Mouse (Mus musculus) granulocyte monocyte progenitor cell, adult 5-6 weeks (primary cell): ENCODE data around the gene Prx. TPM values are rescaled to one million over a fixed set of nuclear protein-coding genes. Genes with fewer than 3 reads are reported as not detected.
A peak's percentile ranks its signal among the peaks of the same experiment; 100 is the strongest.

ENCODE experiments used
- ATAC-seq: replicated peaks from 2 replicates; pipeline ENCODE4 v1.8.0; 2016; ENCODE audit warnings: mild to moderate bottlenecking, moderate TSS enrichment, inconsistent platforms; ENCODE audit not compliant: poor library complexity, severe bottlenecking
- total RNA-seq, 2 experiments: library from RNA; stranded (forward) in 1 of 2; stranded (reverse) in 1 of 2; fragments of 200-712, 200-1000 nt in 1 of 2; fragments of >200 nt in 1 of 2; fragmentation: Nextera tagmentation in 1 of 2; gene quantifications; 2 replicates each; pipeline ENCODE4 v1.2.3; 2014 to 2017

Gene Prx
- total RNA-seq, 2 experiments from 2014 or later, result 0.13 to 0.62 TPM

DNA sequence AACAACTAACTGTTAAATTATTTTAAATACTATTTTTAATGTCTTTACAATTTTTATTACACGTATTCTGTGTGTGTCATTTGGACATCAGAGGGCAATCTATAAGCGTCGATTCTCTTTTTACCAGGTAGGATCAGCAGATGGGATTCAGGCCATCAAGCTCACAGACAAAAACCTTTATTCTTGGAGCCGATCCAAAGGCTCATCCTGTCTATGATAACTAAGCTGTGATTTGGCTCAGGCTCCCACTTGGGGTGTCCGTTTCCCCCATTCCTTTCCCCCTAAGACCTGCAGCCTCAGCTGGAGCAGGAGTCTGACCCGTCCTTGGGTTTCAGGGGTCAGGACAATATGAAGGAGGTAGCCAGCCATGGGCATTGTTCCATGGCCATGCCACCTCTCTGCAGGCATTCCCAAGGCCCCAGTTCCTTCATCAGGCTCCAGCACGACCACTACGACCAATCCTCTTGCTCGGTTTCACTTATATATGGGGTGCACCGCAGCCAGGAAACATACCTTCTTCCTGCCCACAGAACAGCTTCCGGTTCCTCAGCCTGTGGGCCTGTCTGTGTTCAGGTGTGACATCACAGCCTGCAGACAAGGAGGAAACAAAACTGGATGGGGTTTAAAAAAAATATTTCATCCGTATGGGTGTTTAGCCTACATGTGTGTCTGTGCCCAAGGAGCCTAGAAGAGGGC is 45.7 kb downstream of the Prx start:
- peak; percentile 79 for ATAC-seq

GRCm38 (mm10) chr7:27549597-27549996 is 50.5 kb downstream of the Prx start:
- ATAC-seq, result no peak

DNA sequence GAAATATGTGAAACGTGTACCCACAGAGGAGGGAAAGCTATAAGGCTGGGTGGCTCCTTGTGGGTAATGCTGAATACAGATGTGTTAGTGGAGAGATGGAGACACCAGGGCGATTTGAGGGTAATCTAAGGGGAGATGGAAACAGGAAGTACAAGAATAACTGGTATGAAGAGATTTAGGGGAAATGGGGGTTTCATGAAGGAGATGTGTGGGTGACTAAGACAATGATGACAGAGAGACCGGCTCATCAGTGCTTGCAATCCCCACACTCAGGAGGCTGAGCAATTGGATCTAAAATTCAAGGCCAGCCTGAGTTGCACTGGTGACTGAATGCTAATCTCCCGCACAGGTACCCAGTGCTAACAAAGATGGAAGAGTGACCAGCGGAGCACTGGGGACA is 52.9 kb downstream of the Prx start:
- ATAC-seq, result peak; percentile 66

- peak; percentile 97 for ATAC-seq
Observed at GRCm38 (mm10) chr7:27552931-27553513, 53.9 kb downstream of the Prx start, which contains the start of the genes Pld3 and 2310022A10Rik. Gene Pld3 (minus strand): TSS chr7:27553218. Gene 2310022A10Rik (plus strand): TSS chr7:27553233.

DNA sequence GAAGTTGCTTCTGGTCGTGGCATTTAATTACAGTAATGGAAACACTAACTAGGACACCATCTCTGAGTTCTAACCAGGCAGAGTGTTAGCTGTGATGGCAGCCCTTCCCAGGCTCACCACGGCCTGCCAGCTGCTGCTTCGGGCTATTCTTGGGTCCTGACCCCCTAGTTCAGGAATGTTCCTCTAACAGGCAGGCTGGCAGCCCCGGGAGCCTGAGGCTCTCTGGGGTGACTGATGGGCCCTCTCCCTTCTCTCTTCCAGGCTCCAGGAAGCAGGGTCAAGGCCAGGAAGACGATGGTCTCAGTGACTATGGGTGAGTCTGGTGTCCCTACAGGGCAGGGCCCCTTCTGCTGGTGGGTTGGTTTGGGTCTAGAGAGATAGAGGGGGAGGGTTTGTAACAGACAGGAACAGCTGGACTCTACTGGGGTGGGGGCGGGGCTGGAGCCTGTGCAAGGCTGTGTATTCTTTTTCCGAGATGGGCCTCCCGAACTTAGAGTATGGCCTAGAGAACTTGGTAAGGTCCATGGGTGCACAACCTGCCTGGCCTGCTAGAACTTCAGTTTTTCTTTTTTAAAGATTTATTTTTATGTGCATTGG is 61.3 kb downstream of the Prx start:
- ATAC-seq, result no peak

DNA sequence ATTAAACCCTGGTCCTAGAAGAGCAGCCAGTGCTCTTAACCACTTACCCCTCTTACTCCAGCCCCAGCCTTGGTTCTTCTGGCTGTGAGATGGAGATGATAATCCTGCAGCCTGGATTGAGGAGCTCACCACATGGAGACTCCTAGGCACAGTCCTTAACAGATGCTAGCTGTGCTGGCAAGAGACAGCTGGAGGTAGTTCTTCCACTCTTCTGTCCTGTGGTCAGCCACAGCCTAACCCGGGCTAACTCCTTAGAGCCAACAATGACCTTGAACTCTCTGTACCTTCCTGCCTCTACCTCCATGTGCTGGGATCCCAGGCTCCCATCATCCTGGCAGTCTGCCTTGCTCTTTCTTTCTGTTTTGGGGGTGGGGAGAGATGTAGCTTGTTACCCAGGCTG is 61.9 kb downstream of the Prx start:
- no peak for ATAC-seq

Other genes with a start within 250 kb of the Prx start
- 1.2 and 1.3 TPM in 2 replicates for gene Numbl, start 240.9 kb upstream of the Prx start, total RNA-seq (2014; fragmentation: Nextera tagmentation)
- 0.69 and 1.1 TPM in 2 replicates for gene Numbl, start 240.9 kb upstream of the Prx start, total RNA-seq (2017)
- not detected in 2 replicates for gene Ltbp4, start 161.6 kb upstream of the Prx start, total RNA-seq (2014; fragmentation: Nextera tagmentation)
- gene Ltbp4, start 161.6 kb upstream of the Prx start, total RNA-seq (2017), result not detected in 2 replicates
- 23.6 and 31.1 TPM in 2 replicates for gene Shkbp1, start 143.3 kb upstream of the Prx start, total RNA-seq (2014; fragmentation: Nextera tagmentation)
- 13.9 and 18.8 TPM in 2 replicates for gene Shkbp1, start 143.3 kb upstream of the Prx start, total RNA-seq (2017)
- gene Gm20479, start 141.9 kb upstream of the Prx start, total RNA-seq (2014; fragmentation: Nextera tagmentation), result not detected in 2 replicates
- gene Gm20479, start 141.9 kb upstream of the Prx start, total RNA-seq (2017), result 1.5 TPM in 1 of 2 replicates, not detected in the other
- 0.19 TPM in 1 of 2 replicates, not detected in the other for gene Sptbn4, start 51.6 kb upstream of the Prx start, total RNA-seq (2014; fragmentation: Nextera tagmentation)
- gene Sptbn4, start 51.6 kb upstream of the Prx start, total RNA-seq (2017), result 0.09 TPM in 1 of 2 replicates, not detected in the other
- gene Blvrb, start 51.3 kb upstream of the Prx start, total RNA-seq (2014; fragmentation: Nextera tagmentation), result 10.4 and 12.2 TPM in 2 replicates
- gene Blvrb, start 51.3 kb upstream of the Prx start, total RNA-seq (2017), result 6.2 and 8.6 TPM in 2 replicates
- 4.6 and 5.3 TPM in 2 replicates for gene Sertad3, start 25.6 kb upstream of the Prx start, total RNA-seq (2014; fragmentation: Nextera tagmentation)
- gene Sertad3, start 25.6 kb upstream of the Prx start, total RNA-seq (2017), result 5.1 and 7.9 TPM in 2 replicates
- gene Sertad1, start 12.4 kb upstream of the Prx start, total RNA-seq (2014; fragmentation: Nextera tagmentation), result 1.9 and 2.2 TPM in 2 replicates
- gene Sertad1, start 12.4 kb upstream of the Prx start, total RNA-seq (2017), result 3.7 and 8.9 TPM in 2 replicates
- 1.4 TPM in 1 of 2 replicates, not detected in the other for gene Hipk4, start 23.9 kb downstream of the Prx start, total RNA-seq (2014; fragmentation: Nextera tagmentation)
- 0.05 and 0.09 TPM in 2 replicates for gene Hipk4, start 23.9 kb downstream of the Prx start, total RNA-seq (2017)
- gene Pld3, start 53.9 kb downstream of the Prx start, total RNA-seq (2014; fragmentation: Nextera tagmentation), result 3.8 and 10.6 TPM in 2 replicates
- 3.8 and 6.3 TPM in 2 replicates for gene Pld3, start 53.9 kb downstream of the Prx start, total RNA-seq (2017)
- 16.9 and 18.4 TPM in 2 replicates for gene 2310022A10Rik, start 53.9 kb downstream of the Prx start, total RNA-seq (2014; fragmentation: Nextera tagmentation)
- gene 2310022A10Rik, start 53.9 kb downstream of the Prx start, total RNA-seq (2017), result 4.7 and 6.6 TPM in 2 replicates
- gene Akt2, start 92.2 kb downstream of the Prx start, total RNA-seq (2014; fragmentation: Nextera tagmentation), result 36.1 and 48.5 TPM in 2 replicates
- 43.7 and 45.4 TPM in 2 replicates for gene Akt2, start 92.2 kb downstream of the Prx start, total RNA-seq (2017)
- not detected in 2 replicates for gene Ttc9b, start 154.6 kb downstream of the Prx start, total RNA-seq (2014; fragmentation: Nextera tagmentation)
- gene Ttc9b, start 154.6 kb downstream of the Prx start, total RNA-seq (2017), result not detected in 2 replicates
- gene Map3k10, start 175.3 kb downstream of the Prx start, total RNA-seq (2014; fragmentation: Nextera tagmentation), result 3.2 and 3.5 TPM in 2 replicates
- gene Map3k10, start 175.3 kb downstream of the Prx start, total RNA-seq (2017), result 4.9 and 5.0 TPM in 2 replicates
- 0.66 and 1.7 TPM in 2 replicates for gene Zfp607b, start 190.0 kb downstream of the Prx start, total RNA-seq (2014; fragmentation: Nextera tagmentation)
- gene Zfp607b, start 190.0 kb downstream of the Prx start, total RNA-seq (2017), result 0.69 and 7.9 TPM in 2 replicates
- gene Zfp60, start 232.1 kb downstream of the Prx start, total RNA-seq (2014; fragmentation: Nextera tagmentation), result 11.7 and 20.6 TPM in 2 replicates
- 7.0 and 8.9 TPM in 2 replicates for gene Zfp60, start 232.1 kb downstream of the Prx start, total RNA-seq (2017)